Mouse (Mus musculus) CD8-positive naive resting alpha-beta T cell, adult 2 months (primary cell): ENCODE data around the gene Mfsd12.

ENCODE experiments used
- DNase-seq, 2 experiments: peaks; one replicate each; pipeline ENCODE4 v3.0.0; 2022; ENCODE audit warnings: low read depth in 2 of 2, low spot score in 2 of 2

The Mfsd12 gene

DNA sequence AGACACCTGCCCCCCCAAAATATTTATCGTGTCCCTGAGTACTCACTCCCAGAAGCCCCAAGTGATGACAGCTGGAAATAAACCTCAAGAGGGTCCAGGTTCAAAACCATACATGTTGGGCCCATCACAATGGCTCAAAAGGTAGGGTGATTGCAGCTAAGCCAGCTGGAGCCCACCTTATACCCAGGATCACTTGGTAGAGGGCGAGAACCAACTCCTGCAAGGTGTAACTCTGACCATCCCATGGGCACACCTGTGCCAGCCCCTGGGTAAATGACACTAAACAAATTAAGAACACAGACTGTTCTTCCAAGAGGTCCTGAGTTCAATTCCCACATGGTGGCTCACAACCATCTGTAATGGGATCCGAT is 21.9 kb downstream of the Mfsd12 start:
- DNase-seq, result no peak

DNA sequence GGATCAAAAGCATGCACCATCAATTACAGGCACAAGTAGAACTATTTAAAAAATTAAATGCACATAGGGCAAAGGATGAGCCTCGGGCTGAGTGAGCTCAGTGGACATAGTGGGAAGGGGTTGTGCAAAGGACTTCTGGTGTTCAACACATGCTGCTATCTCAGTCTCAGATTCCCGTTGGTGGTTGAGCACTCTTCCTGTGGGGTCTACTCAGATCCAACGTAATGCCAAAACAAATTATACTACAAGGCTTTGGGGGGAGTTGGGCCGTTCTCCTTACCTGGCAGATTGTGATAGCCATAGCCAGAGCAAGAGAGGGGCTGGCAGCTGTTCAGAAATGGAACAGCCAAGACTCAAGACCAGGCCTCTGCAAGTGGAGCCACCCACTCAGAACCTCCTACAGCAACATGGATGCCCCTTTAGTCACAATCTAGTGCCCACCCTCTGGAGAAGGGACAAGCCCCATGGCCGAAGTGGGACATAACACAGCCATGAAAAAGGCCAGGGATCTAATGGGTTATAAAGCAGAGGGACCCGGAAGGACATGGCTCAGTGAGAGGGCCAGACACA is 22.6 kb downstream of the Mfsd12 start:
- no peak for DNase-seq

DNA sequence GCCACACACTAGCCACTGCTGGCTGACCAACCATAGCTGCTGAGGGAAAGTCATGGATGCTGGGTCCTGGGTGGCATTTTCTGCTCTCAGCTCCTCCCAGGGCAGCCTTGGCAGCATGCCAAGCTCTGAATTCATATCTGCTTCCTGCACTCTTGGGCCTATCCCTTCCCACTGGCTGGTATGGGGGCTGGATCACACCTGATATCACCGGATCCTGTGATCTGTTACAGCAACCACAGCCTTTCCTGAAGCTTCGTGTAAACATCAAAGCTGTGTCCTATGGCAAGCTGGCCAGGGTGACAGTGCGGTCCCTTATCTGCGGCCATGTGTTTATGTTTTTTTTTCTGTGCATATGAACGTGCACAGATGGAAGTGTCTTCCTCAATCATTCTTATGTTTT is 24.7 kb downstream of the Mfsd12 start:
- no peak for DNase-seq

DNA sequence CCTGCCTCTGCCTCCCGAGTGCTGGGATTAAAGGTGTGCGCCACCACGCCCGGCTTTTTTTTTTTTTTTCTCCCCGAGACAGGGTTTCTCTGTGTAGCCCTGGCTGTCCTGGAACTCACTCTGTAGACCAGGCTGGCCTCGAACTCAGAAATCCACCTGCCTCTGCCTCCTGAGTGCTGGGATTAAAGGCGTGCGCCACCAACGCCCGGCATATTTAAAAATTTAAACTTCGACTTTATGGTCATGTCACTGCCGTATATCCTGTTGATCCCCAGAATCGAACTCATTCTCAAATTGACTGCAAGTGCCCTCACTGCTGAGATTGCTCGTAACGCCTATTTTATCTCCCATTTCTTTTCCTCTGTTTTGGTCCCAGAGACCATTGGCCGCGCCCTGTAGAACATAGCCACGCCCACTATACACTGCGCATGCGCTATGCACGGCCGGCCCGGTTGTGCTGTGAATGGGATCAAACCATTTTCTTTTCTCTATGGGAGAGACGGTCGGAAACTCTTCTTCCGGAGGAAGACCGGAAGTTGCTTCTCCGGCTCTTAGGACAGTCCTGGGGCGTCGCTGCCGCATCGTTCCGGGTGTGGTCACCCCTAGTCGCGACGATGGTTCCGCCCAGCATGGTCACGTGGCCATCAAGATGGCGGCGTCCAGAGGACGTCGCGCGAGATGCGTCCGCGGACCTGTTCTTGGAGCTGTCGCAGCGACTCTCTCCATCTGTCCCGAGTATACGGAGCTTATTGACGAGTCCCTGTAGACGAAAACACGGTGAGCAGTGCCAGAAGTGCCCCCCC is 26.7 kb downstream of the Mfsd12 start, which contains the start of the genes Dohh and Gm48551:
TSS of gene Dohh (plus strand) at position 627 of the 803 bp plus-strand sequence.
TSS of gene Gm48551 (plus strand) at position 665 of the 803 bp plus-strand sequence.
- peak; percentile 92 to 97 for DNase-seq

DNA sequence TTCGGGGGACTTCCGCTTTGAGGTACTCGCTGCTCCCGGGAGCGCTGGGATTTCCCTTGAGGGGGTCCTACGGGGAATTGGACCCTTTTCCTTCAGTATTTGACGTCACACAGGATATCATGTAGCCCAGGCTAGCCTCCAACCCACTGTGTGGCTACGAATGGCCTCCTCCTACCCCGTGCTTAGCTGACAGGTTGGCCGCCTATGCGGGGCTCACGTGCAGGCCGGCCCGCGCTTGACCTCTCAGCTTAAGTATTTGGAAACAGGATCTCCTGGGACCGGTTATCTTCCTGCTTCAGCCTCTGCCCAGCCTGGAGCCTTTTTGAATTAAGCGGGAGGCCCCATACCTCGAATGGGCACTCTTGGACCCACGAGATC is 27.3 kb downstream of the Mfsd12 start:
- no peak for DNase-seq

- DNase-seq, result no peak
These were observed 28.5 kb downstream of the Mfsd12 start for GRCm38 (mm10) chr10:81385603-81386306.

DNA sequence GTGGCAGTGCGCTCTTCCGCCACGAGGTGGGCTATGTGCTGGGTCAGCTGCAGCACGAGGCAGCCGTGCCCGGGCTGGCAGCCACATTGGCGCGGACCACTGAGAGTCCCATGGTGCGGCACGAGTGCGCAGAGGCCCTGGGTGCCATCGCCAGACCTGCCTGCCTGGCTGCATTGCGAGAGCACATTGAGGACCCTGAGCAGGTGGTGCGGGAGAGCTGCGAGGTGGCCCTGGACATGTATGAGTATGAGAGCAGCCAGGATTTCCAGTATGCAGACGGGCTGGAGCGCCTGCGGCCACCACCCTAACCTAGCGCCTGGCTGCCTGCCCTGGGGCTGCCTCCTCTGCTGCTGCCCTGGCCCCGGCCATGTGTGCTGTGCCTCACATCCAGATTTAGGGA is 30.4 kb downstream of the Mfsd12 start:
- DNase-seq, result no peak

GRCm38 (mm10) chr10:81388505-81389055 is 31.3 kb downstream of the Mfsd12 start, which contains the start of gene Gm48552:
Gene Gm48552, plus strand, starts transcription at chr10:81389005.
- no peak for DNase-seq

DNA sequence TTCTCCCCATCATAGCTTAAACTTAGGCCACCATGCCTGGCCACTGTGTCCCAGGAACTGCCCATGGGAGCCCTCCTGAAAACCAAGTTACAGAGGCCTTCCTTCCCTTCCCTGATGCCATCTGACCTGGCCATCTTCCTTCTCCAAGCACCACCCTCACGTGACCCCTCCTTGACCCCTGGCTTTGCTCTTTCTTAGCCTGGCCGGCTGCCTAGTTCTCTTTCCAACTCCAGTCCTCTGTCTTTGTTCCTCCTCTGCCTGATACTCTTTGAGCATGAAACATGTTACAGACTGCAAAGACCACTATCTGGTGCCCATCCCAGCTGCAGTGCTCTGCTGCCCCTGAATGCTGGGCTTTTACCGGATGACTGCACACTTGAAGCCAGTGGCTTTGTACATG is 32.1 kb downstream of the Mfsd12 start:
- no peak for DNase-seq

DNA sequence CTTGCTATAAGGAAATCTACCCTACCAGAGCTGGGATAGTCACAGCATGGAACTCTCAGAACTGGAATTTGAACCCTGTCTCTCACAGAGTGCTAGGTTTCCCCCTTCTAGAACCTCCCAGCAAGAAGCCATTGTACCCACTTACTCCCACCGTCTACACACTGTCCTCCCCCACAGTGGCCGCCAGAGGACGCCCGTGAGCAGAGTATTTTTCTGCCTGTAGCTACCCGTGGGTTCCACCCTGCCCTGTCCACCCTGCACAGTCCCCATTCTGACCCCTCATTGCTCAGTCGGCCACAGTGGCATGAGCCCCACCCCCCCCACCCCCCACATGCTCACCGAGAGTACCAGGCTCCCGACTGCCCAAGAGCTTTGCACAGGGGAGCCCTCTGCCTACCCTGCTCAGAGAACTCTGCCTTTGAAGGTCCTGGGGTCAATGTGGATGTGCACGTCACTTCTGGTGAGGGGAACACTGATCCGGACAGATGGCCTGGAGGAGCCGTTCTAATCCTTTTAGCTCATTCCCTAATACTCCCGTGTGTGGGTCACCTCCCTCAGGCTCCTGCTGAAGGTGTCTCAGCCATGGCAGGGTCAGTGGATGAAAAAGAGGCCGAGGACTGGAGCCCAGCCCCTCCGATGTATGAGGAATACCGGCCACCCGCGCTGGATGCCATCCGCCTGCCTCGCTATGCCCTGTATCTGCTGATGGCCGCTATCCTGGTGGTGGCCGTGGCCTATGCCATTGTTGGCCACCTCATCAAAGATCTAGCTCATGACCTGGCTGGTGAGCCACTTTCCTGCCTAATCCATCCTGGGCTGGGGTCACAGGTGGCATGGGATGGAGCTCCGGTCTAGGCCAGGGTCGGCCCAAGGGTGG is 32.7 kb downstream of the Mfsd12 start:
- DNase-seq, result peak; percentile 62 to 77

DNA sequence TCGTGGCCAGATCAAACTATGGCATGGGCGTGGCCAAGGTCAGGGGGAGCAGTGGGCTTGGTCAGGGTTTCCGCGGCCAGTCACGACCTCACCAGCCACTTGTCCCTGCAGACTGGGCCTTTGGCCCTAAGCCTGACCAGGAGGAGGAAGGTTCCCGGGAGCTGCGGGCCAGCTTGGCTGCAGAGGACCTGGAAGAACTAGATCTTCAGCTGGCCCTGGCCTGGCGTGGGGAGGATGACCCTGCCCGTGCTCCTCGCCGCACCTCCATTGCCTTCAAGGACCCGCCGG is 33.3 kb downstream of the Mfsd12 start:
- no peak for DNase-seq

- DNase-seq, result no peak
These were observed 35.0 kb downstream of the Mfsd12 start for GRCm38 (mm10) chr10:81392270-81392669.

DNA sequence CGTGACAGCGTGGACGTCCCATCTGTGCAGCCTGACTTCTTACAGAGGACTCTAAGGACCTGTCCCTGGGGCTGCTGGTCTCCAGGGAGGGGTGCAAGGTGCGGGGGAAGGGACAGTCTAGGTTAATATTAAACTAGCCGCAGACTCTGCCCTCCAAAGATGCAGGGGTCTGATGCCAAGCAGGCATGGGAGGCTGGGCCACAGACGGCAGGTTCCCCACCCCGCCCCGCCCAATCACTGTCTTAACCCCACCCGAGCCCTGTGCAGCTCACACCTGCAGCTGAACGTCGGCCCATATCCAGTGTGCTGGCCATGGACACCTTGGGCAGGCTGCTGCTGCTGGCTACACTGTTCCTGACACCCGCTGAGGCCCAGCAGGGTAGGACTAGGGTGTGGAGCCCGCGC is 35.5 kb downstream of the Mfsd12 start, which contains the start of gene Smim24:
TSS of gene Smim24 (plus strand) at position 271 of the 405 bp plus-strand sequence.
- DNase-seq, result no peak

DNA sequence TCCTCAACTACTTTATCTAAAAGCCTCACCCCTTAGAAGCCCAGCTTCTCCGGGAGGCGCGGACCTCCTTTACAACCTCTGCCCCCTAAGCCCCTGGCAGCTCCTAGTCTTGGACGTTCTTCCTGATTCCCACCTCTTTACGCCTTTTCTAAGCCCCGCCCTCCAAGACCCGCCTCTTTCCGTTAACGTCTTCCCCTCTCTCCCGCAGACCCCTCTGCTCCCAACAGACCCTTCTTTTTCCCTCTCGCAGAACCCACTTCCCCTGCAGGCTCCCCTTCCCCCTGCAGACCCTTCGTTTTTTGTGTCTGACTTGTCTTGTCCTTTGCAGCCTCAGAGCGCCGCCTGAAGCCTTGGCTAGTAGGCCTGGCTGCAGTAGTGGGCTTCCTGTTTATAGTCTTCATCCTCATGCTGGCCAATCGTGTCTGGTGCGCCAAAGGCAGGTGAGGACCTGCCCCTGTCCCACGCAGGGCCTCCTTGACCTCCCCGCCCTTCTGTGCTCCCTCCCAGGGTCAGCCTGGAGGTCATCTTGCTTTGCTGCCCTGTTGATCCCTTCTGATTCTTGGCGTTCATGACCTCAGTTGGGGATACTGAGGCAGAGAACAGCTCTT is 36.3 kb downstream of the Mfsd12 start:
- DNase-seq, result no peak

DNA sequence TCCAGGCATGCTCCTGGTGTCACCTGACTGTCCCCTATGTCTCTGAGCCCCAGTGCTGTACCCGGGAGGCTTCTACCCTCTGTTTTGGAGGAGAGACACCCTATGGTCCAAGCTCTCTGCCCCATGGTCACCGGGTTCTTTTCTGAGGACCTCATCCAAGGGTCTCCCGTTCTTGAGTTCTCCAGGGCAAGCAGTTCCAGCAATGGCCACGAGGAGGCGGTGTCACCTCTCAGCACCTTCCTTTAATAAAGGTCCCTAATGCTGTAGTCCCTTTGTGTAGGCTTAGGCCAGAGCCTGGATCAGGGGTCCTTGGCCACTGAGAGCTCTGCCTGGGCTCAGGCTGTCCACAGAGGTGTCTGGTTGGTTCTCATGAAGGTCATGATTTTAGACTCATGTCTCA is 37.8 kb downstream of the Mfsd12 start:
- DNase-seq, result peak; percentile 64 to 74

GRCm38 (mm10) chr10:81395865-81396264 is 38.6 kb downstream of the Mfsd12 start:
- DNase-seq, result no peak

- no peak for DNase-seq
These were observed 39.5 kb downstream of the Mfsd12 start for GRCm38 (mm10) chr10:81396749-81397148.

GRCm38 (mm10) chr10:81399296-81399695 is 42.0 kb downstream of the Mfsd12 start:
- DNase-seq, result no peak

- DNase-seq, result no peak
These were observed 42.6 kb downstream of the Mfsd12 start for GRCm38 (mm10) chr10:81399798-81400308.
